Mouse (Mus musculus) CH12.LX (cell line): ENCODE results near the gene Sycn.

Source experiments
- CTCF ChIP-seq, 2 experiments: IDR thresholded peaks in 1 of 2; conservative IDR thresholded peaks in 1 of 2; 2 replicates each; pipeline ENCODE4 v1.5.1; 2011 to 2012; ENCODE audit warnings: low read depth in 2 of 2, low read length in 2 of 2, improper control_type of control experiment in 1 of 2, inconsistent platforms in 1 of 2, mild to moderate bottlenecking in 1 of 2, moderate library complexity in 1 of 2
- EP300 ChIP-seq: IDR thresholded peaks from 2 replicates; pipeline ENCODE4 v1.6.1; 2011; ENCODE audit warnings: low read length, improper control_type of control experiment
- MEF2A ChIP-seq: IDR thresholded peaks from 2 replicates; pipeline ENCODE4 v1.6.1; 2014; ENCODE audit warnings: low read depth, mild to moderate bottlenecking, inconsistent platforms, low read length, improper control_type of control experiment, borderline replicate concordance
- POLR2A ChIP-seq: IDR thresholded peaks from 2 replicates; pipeline ENCODE4 v1.6.1; 2011; ENCODE audit warnings: low read depth, mild to moderate bottlenecking, improper control_type of control experiment, low read length

DNA sequence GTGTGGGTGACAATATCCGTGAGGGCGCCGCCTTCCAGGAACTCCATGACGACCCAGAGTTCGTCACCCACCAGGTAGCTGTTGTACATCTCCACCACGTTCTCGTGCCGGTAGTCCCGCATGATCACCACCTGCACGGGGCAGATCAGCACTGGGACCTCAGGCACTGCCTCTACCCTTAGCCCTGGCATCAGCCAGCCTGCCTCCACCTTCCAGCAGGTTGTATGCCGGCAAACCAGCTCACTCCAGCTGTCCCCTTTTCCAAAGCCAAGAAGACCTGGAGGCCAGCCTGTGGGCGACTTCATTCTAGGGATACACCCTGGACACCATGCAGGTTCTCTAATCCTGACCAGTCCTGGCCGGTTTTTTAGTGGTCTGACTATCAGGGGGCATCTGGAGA, 22.3 kb downstream of the Sycn start:
- TF ChIP-seq MEF2A = no peak
- no peak for TF ChIP-seq EP300
- TF ChIP-seq CTCF (conservative IDR thresholded peaks at IDR 0.05 in 1 of 2, IDR thresholded peaks at IDR 0.05 in 1 of 2; ENCODE audit: low read depth in 2 of 2, low read length in 2 of 2) = no peak
- TF ChIP-seq POLR2A = no peak
